Mouse (Mus musculus) monocyte, adult 5-6 weeks (primary cell): Measurements from ENCODE around the gene Nalcn. TPM values are rescaled to one million over a fixed set of nuclear protein-coding genes. Genes with fewer than 3 reads are reported as not detected.
"Not testable (repeated sequence)": the region's sequence is repeated elsewhere in the genome, so short reads cannot be mapped to it uniquely, and the experiment has no call there.

Source experiments
- ATAC-seq: fragments of 153-309, 156-312 bp; replicated peaks from 2 replicates; pipeline ENCODE4 v1.8.0; 2017; ENCODE audit warnings: mild to moderate bottlenecking; ENCODE audit not compliant: low TSS enrichment, insufficient number of reproducible peaks, severe bottlenecking, poor library complexity, low FRiP score
- total RNA-seq: library from RNA; stranded (forward); fragments of 200-1000, 200-491, 200-594 nt; gene quantifications from 3 replicates; pipeline ENCODE4 v1.2.3, GENCODE M21; 2017

The Nalcn gene
- not detected in 3 replicates for total RNA-seq

- no peak for ATAC-seq
Observed at GRCm38 (mm10) chr14:123626501-123627179, at the start of gene Nalcn. Nalcn (minus strand) TSS chr14:123627144.

- ATAC-seq = not testable (repeated sequence)
Observed at GRCm38 (mm10) chr14:123671076-123671475, 44.1 kb upstream of the Nalcn start.

- no peak for ATAC-seq
Observed at GRCm38 (mm10) chr14:123664451-123664850, 37.5 kb upstream of the Nalcn start.

- ATAC-seq = no peak
Observed at GRCm38 (mm10) chr14:123663206-123663605, 36.3 kb upstream of the Nalcn start.

GRCm38 (mm10) chr14:123662386-123662785, 35.4 kb upstream of the Nalcn start:
- no peak for ATAC-seq

- ATAC-seq = no peak
Observed at GRCm38 (mm10) chr14:123661091-123661491, 34.1 kb upstream of the Nalcn start.

- no peak for ATAC-seq
Observed at GRCm38 (mm10) chr14:123659921-123660385, 33.0 kb upstream of the Nalcn start, which contains the start of gene Itgbl1. Itgbl1 (plus strand) TSS chr14:123659971.

GRCm38 (mm10) chr14:123627180-123627562, 227 bp upstream of the Nalcn start:
- ATAC-seq = no peak

- no peak for ATAC-seq
Observed at GRCm38 (mm10) chr14:123622969-123623368, 4.0 kb downstream of the Nalcn start.

GRCm38 (mm10) chr14:123595265-123595664, 31.7 kb downstream of the Nalcn start:
- no peak for ATAC-seq

- no peak for ATAC-seq
Observed at GRCm38 (mm10) chr14:123587412-123587811, 39.5 kb downstream of the Nalcn start.

GRCm38 (mm10) chr14:123582433-123582832, 44.5 kb downstream of the Nalcn start:
- ATAC-seq = no peak

GRCm38 (mm10) chr14:123575356-123575755, 51.6 kb downstream of the Nalcn start:
- ATAC-seq = no peak

- no peak for ATAC-seq
Observed at GRCm38 (mm10) chr14:123574936-123575335, 52.0 kb downstream of the Nalcn start.

GRCm38 (mm10) chr14:123566599-123566998, 60.3 kb downstream of the Nalcn start:
- ATAC-seq = no peak

- no peak for ATAC-seq
Observed at GRCm38 (mm10) chr14:123555533-123555932, 71.4 kb downstream of the Nalcn start.

- ATAC-seq = 0 out of 2 replicates have a peak, but pooled peaks have one; percentile 27
Observed at GRCm38 (mm10) chr14:123554936-123555335, 72.0 kb downstream of the Nalcn start.

- no peak for ATAC-seq
Observed at GRCm38 (mm10) chr14:123542362-123542761, 84.6 kb downstream of the Nalcn start.

- ATAC-seq = no peak
Observed at GRCm38 (mm10) chr14:123535636-123536035, 91.3 kb downstream of the Nalcn start.

- no peak for ATAC-seq
Observed at GRCm38 (mm10) chr14:123533000-123533399, 93.9 kb downstream of the Nalcn start.
